In the genomic region with DNA sequence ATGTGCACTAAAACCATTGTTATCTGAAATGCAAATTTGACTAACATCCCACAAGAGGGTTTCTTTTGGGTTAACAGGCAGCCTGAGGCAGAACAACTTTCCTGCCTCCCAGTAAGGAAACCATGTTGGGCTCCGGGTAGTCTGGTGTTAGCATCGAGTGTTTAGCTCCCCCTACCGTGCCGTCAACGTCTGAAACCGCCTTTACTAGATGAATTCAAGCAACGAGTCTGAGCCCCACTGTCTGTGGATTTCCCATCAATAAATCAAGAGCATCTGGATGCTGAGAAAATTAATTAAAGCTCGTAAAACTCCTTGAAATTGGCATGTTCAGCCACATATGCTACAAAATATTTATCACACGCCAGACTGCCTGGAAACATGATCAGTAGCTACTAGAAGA, we compare ENCODE assay signal across 8 mouse cellular contexts. TPM values are rescaled to one million over a fixed set of nuclear protein-coding genes. Genes with fewer than 3 reads are reported as not detected.
DNase-seq lines count a peak whose midpoint lies in the region; ATAC-seq and TF ChIP-seq lines count a peak whose summit lies in the region.
"Had no signal": no experiment of that assay in that cellular context is flagged by ENCODE, and none has a peak within 500 bp of the region (broad histone marks: within the 10 kb centered on the region; RNA-seq: fewer than 3 reads in every experiment).

No protein-coding gene starts in this region.

- no peak overlapping the region for H3K4me3 ChIP-seq in heart, postnatal 0 days (ENCODE audit: low read depth, low read length)
- no peak overlapping the region for H3K4me3 ChIP-seq in heart, embryonic 12.5 days
- no peak overlapping the region for H3K4me3 ChIP-seq in thymus, adult 2 months (ENCODE audit: control insufficient read depth, insufficient read depth, low read length)
- H3K4me3 ChIP-seq: erythroblast, embryonic 14.5 days had no signal

- no peaks in the 10 kb centered on the region for H3K27me3 ChIP-seq in heart, postnatal 0 days (ENCODE audit: control insufficient read depth, insufficient read depth, low read length)
- no peaks in the 10 kb centered on the region for H3K27me3 ChIP-seq in heart, embryonic 12.5 days (replicated peaks)
- no peaks in the 10 kb centered on the region for H3K27me3 ChIP-seq in thymus, adult 2 months (ENCODE audit: control insufficient read depth, insufficient read depth, low read length)

- peaks cover 4% of the 10 kb centered on the region; the same call in 1 of the 2 replicates for H3K9me3 ChIP-seq in heart, postnatal 0 days (replicated peaks; ENCODE audit: control insufficient read depth, low read length)
- H3K9me3 ChIP-seq in heart, embryonic 12.5 days (replicated peaks), result peaks cover 14% of the 10 kb centered on the region

- no peak for DNase-seq in heart, postnatal 0 days (ENCODE audit: low spot score)
- DNase-seq in thymus, adult 2 months, result peak; percentile 27
- no peak for DNase-seq in thymus, postnatal 10 days (ENCODE audit: low spot score in 2 of 2)
- DNase-seq in kidney, postnatal 4 days, result peak; percentile 54 to 66
- no peak for DNase-seq in cerebellum, postnatal 25 days

- no peak for ATAC-seq in heart, postnatal 0 days (ENCODE audit: insufficient read depth, low read depth)
- no peak for ATAC-seq in heart, embryonic 12.5 days (ENCODE audit: insufficient number of reproducible peaks, low FRiP score)
- no peak for ATAC-seq in granulocyte monocyte progenitor cell, adult 5-6 weeks (replicated peaks; ENCODE audit: poor library complexity, severe bottlenecking)

- TF ChIP-seq EP300 in heart, postnatal 0 days (IDR thresholded peaks at IDR 0.05; ENCODE audit: low read depth), result no peak

- no peaks in the 10 kb centered on the region for H3K4me1 ChIP-seq in heart, postnatal 0 days (ENCODE audit: control insufficient read depth, insufficient read depth)
- peaks cover 22% of the 10 kb centered on the region for H3K4me1 ChIP-seq in heart, embryonic 12.5 days (replicated peaks)
- peaks cover 6% of the 10 kb centered on the region for H3K4me1 ChIP-seq in thymus, adult 2 months (replicated peaks; ENCODE audit: control insufficient read depth, insufficient read depth, low read length)

- WGBS in heart, postnatal 0 days, result 49% methylated on average over 9 of the region's 9 CpGs
- WGBS in heart, embryonic 12.5 days, result 58% methylated on average over 9 of the region's 9 CpGs
- 68% methylated on average over 9 of the region's 9 CpGs for WGBS in thymus, adult 2 months

- TF ChIP-seq CTCF in heart, postnatal 0 days (IDR thresholded peaks at IDR 0.05; ENCODE audit: low read depth), result peak; percentile 35
- no peak for TF ChIP-seq CTCF in thymus, adult 2 months (IDR thresholded peaks at IDR 0.05; ENCODE audit: borderline replicate concordance, control insufficient read depth, extremely low read depth, insufficient read depth, low read length, poor library complexity)

- no peak overlapping the region for H3K9ac ChIP-seq in heart, postnatal 0 days (replicated peaks; ENCODE audit: low read depth, low read length)
- H3K9ac ChIP-seq in heart, embryonic 12.5 days, result no peak overlapping the region

- no peak overlapping the region for H3K27ac ChIP-seq in heart, postnatal 0 days (ENCODE audit: low read depth)
- no peak overlapping the region for H3K27ac ChIP-seq in heart, embryonic 12.5 days (ENCODE audit: poor library complexity, severe bottlenecking)
- H3K27ac ChIP-seq in thymus, adult 2 months (ENCODE audit: control insufficient read depth, insufficient read depth, low read length), result no peak overlapping the region

- 0 out of 2 replicates have a peak, but pooled peaks cover 5% of the 10 kb centered on the region for H3K36me3 ChIP-seq in heart, postnatal 0 days (replicated peaks; ENCODE audit: control insufficient read depth, insufficient read depth, low read length)
- H3K36me3 ChIP-seq in heart, embryonic 12.5 days, result peaks cover 33% of the 10 kb centered on the region
- H3K36me3 ChIP-seq in thymus, adult 2 months (ENCODE audit: control insufficient read depth, insufficient read depth, low read length), result no peaks in the 10 kb centered on the region

- H3K4me2 ChIP-seq in heart, postnatal 0 days (ENCODE audit: low read depth, low read length), result no peak overlapping the region
- no peak overlapping the region for H3K4me2 ChIP-seq in heart, embryonic 12.5 days

- no peak for TF ChIP-seq POLR2A in thymus, adult 2 months (IDR thresholded peaks at IDR 0.05; ENCODE audit: control insufficient read depth, extremely low read depth, insufficient read depth, low read length, poor library complexity)

RNA-seq across cellular contexts. Expression of a gene that starts 15.8 kb away (rescaled TPM):
- 24.2 and 30.0 TPM in 2 replicates for total RNA-seq in heart, postnatal 0 days (2014; rRNA removed; ENCODE audit: low replicate concordance)
- polyA plus RNA-seq in heart, postnatal 0 days (2015; fragmentation: Nextera tagmentation; extraction: Ambion mirVana), result 21.0 and 23.3 TPM in 2 replicates
- polyA plus RNA-seq in heart, embryonic 12.5 days (2016; fragmentation: Nextera tagmentation; extraction: Ambion mirVana), result 42.2 and 43.7 TPM in 2 replicates
- polyA plus RNA-seq in thymus, adult 2 months (2012; rRNA removed), result 9.7 and 13.1 TPM in 2 replicates
- total RNA-seq in granulocyte monocyte progenitor cell, adult 5-6 weeks (2014; fragmentation: Nextera tagmentation), result 1.8 and 1.9 TPM in 2 replicates
- total RNA-seq in granulocyte monocyte progenitor cell, adult 5-6 weeks (2017), result 1.9 and 2.1 TPM in 2 replicates

Comparison
In these comparisons a context has a peak if more than half of its experiments do, and no peak if none do; other contexts are left out.
1. DNase-seq: peak in thymus, adult 2 months (single experiment) and kidney, postnatal 4 days (2 of 2); none in heart, postnatal 0 days (single experiment), thymus, postnatal 10 days (0 of 2) and cerebellum, postnatal 25 days (0 of 2).